Mouse (Mus musculus) hindbrain, postnatal 0 days (tissue): ENCODE measurements at regions not wholly inside any gene's neighbourhood (a gene's known extent, or its start where the extent isn't known, plus 50 kb on each side); places are given as distances from the start of the nearest gene placed in this dataset.
A peak's percentile ranks its signal among the peaks of the same experiment; 100 is the strongest.

Experiments
- ATAC-seq: fragments of 200-750 bp; cut with Nextera tagmentation; 2 replicates; pipeline ENCODE4 v1.8.0; 2017; ENCODE audit warnings: mild to moderate bottlenecking, moderate TSS enrichment, moderate library complexity
- DNase-seq: peaks from one replicate; pipeline ENCODE4 v3.0.0-alpha.2; 2015; ENCODE audit warnings: low spot score
- H3K27ac ChIP-seq: fragments of 300-500 bp; sonication (generic); 2 replicates; pipeline ENCODE4 v1.5.1; 2014; ENCODE audit warnings: mild to moderate bottlenecking
- H3K27me3 ChIP-seq: fragments of 300-500 bp; sonication (generic); 2 replicates; pipeline ENCODE4 v1.6.1; 2014; ENCODE audit warnings: low read length, mixed read lengths; ENCODE audit not compliant: insufficient read depth
- H3K36me3 ChIP-seq: fragments of 300-500 bp; sonication (generic); 2 replicates; pipeline ENCODE4 v1.6.1; 2014; ENCODE audit warnings: low read length, mixed read lengths; ENCODE audit not compliant: insufficient read depth
- H3K4me1 ChIP-seq: fragments of 300-500 bp; sonication (generic); 2 replicates; pipeline ENCODE4 v1.6.1; 2014; ENCODE audit warnings: antibody characterized with exemption, low read length, mixed read lengths; ENCODE audit not compliant: insufficient read depth
- H3K4me2 ChIP-seq: fragments of 300-500 bp; sonication (generic); 2 replicates; pipeline ENCODE4 v1.6.1; 2014; ENCODE audit warnings: low read depth, mild to moderate bottlenecking, low read length, moderate library complexity, mixed read lengths
- H3K4me3 ChIP-seq: fragments of 300-500 bp; sonication (generic); 2 replicates; pipeline ENCODE4 v1.5.1; 2014; ENCODE audit warnings: low read length
- H3K9ac ChIP-seq: fragments of 300-500 bp; sonication (generic); replicated peaks from 2 replicates; pipeline ENCODE4 v1.6.1; 2014; ENCODE audit warnings: mild to moderate bottlenecking, low read length, moderate library complexity, mixed read lengths
- H3K9me3 ChIP-seq: fragments of 300-500 bp; sonication (generic); 2 replicates; pipeline ENCODE4 v1.6.1; 2016; ENCODE audit warnings: low read length, mixed read lengths
- CTCF ChIP-seq: IDR thresholded peaks from 2 replicates; pipeline ENCODE4 v1.5.1; 2016; ENCODE audit warnings: antibody characterized with exemption, control low read depth, low read depth
- WGBS: fragments of 180-500 bp; shearing (Covaris S2); extraction: QIAGEN DNeasy Blood & Tissue Kit; methylation state at CpG from one replicate; pipeline ENCODE4 v1.1.7; 2014; 5-methylcytosine and 5-hydroxymethylcytosine counted together

DNA sequence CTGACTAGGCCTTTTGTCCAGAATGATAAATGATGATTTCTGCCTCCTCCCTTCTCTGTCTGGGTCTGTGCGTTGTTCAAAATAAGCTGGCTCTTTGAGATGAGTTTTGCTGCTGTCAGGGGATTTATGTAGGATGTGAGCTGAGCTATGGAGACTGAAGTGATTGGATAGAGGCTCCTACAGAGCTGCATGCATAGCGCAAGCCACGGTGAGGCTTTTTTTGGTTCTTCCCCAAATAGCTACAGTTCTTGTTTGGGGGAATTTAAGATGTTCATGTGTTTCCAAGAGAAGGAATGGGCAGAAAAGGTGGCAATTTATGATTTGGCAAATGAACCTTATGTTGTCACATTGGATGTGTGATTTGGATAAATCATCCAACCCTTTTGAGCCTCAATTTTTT is 170.8 kb upstream of the H2al1n start:
- no peak overlapping the region for H3K4me3 ChIP-seq
- whole genome bisulfite sequencing, result 81% methylated on average over 3 of the region's 3 CpGs
- no peaks in the 10 kb centered on the region for H3K36me3 ChIP-seq
- H3K27me3 ChIP-seq, result no peaks in the 10 kb centered on the region
- H3K9me3 ChIP-seq, result no peaks in the 10 kb centered on the region
- H3K27ac ChIP-seq, result no peak overlapping the region
- H3K9ac ChIP-seq, result no peak overlapping the region
- TF ChIP-seq CTCF, result no peak
- no peaks in the 10 kb centered on the region for H3K4me1 ChIP-seq
- H3K4me2 ChIP-seq, result no peak overlapping the region
- no peak for ATAC-seq
- DNase-seq, result peak; percentile 1

DNA sequence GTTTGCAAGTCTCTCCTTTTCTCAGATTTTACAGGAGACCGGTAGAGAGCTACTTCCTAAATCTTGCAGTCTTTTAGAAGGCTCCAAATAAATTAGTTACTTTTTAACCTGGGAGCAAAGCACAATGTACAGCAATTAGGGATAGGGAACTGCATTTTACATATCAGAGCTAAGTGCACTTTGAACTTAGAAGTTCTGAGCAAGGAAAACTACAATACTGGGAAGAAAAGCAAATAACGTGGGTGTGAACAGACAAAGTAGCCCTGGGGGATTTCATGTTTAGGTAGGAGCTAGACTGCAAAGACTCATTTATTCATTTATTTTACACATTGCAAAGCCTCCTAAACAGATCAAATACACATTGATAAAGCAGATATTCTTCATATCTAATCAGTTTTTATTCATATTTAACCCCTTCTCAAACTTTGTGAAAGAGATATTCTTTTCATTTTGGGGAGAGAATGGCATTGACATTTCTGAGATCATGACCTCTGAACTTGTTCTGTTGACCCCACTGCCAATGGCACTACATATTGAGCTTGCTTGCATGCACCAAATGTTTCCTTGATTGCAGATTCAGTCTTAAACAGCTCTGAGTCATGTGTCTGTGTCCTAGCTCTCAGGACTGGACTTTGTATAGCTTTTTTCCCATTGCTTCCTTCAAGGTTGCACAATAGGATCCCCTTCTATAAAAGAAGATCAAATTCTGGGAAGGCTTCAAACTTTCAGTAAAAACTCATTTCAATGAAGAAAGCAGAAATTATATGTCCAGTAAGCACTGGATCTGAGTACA is 146.8 kb upstream of the Cask start:
- Histone ChIP-seq H3K4me1 (no peaks in the 10 kb centered on the region), H3K36me3 (no peaks in the 10 kb centered on the region), H3K9ac (no peak overlapping the region), H3K9me3 (no peaks in the 10 kb centered on the region), H3K27me3 (no peaks in the 10 kb centered on the region), H3K4me3 (no peak overlapping the region), H3K4me2 (no peak overlapping the region), H3K27ac (no peak overlapping the region)
- TF ChIP-seq CTCF, result no peak
- WGBS, result 85% methylated on average over 2 of the region's 2 CpGs
- DNase-seq (no peak), ATAC-seq (no peak)

DNA sequence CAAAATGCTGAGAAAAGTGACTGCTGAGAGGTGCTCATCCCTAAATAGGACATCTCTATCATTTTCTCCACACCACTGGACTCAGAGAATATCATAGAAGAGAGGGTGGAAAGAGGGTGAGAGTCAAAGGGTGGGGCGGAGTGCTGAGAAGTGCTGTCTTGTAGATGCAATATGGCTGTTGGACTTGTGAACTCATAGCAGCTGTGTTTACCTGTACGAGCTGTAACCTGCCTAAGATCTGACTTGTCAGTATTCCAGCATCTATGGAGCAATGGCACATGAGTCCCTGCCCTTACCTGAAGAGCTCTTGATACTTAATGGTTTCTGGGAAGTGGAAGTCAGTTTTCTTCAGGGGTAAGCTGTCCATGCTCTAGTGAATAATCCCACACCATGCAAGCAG is 127.8 kb upstream of the Cask start:
- no peak for TF ChIP-seq CTCF
- ATAC-seq, result no peak
- WGBS, result 86% methylated on average over 2 of the region's 2 CpGs
- no peak for DNase-seq
- no peak overlapping the region for H3K27ac ChIP-seq
- no peaks in the 10 kb centered on the region for H3K4me1 ChIP-seq
- H3K9me3 ChIP-seq, result no peaks in the 10 kb centered on the region
- no peak overlapping the region for H3K9ac ChIP-seq
- H3K27me3 ChIP-seq, result no peaks in the 10 kb centered on the region
- H3K36me3 ChIP-seq, result no peaks in the 10 kb centered on the region
- no peak overlapping the region for H3K4me2 ChIP-seq
- H3K4me3 ChIP-seq, result no peak overlapping the region
